Mouse (Mus musculus) stomach, embryonic 15.5 days (tissue): ENCODE data around the gene Cenpa. TPM values are rescaled to one million over a fixed set of nuclear protein-coding genes. Genes with fewer than 3 reads are reported as not detected.

Experiments
- ATAC-seq: fragments of 200-750 bp; cut with Nextera tagmentation; 2 replicates; pipeline ENCODE4 v1.8.0; 2017; ENCODE audit warnings: low read depth, moderate number of reproducible peaks, moderate TSS enrichment; ENCODE audit not compliant: insufficient read depth, low FRiP score
- H3K27ac ChIP-seq: fragments of 300-500 bp; sonication (generic); 2 replicates; pipeline ENCODE4 v1.5.1; 2015; ENCODE audit warnings: mild to moderate bottlenecking, inconsistent platforms
- H3K27me3 ChIP-seq: fragments of 300-500 bp; sonication (generic); replicated peaks from 2 replicates; pipeline ENCODE4 v1.6.1; 2015; ENCODE audit warnings: inconsistent platforms
- H3K36me3 ChIP-seq: fragments of 300-500 bp; sonication (generic); 2 replicates; pipeline ENCODE4 v1.6.1; 2015; ENCODE audit warnings: inconsistent platforms
- H3K4me1 ChIP-seq: fragments of 300-500 bp; sonication (generic); 2 replicates; pipeline ENCODE4 v1.6.1; 2015; ENCODE audit warnings: inconsistent platforms
- H3K4me2 ChIP-seq: fragments of 300-500 bp; sonication (generic); 2 replicates; pipeline ENCODE4 v1.6.1; 2015; ENCODE audit warnings: mild to moderate bottlenecking, inconsistent platforms
- H3K4me3 ChIP-seq: fragments of 300-500 bp; sonication (generic); replicated peaks from 2 replicates; pipeline ENCODE4 v1.5.1; 2015; ENCODE audit warnings: inconsistent platforms
- H3K9ac ChIP-seq: fragments of 300-500 bp; sonication (generic); 2 replicates; pipeline ENCODE4 v1.6.1; 2015; ENCODE audit warnings: inconsistent platforms
- H3K9me3 ChIP-seq: fragments of 300-500 bp; sonication (generic); 2 replicates; pipeline ENCODE4 v1.6.1; 2016; ENCODE audit warnings: inconsistent platforms
- WGBS: fragments of 180-500 bp; shearing (Covaris S2); methylation state at CpG from one replicate; pipeline ENCODE4 v1.1.7; 2015; 5-methylcytosine and 5-hydroxymethylcytosine counted together
- polyA plus RNA-seq: library from polyadenylated mRNA; unstranded; fragments of >200 nt; fragmentation: Nextera tagmentation; extraction: Ambion mirVana; gene quantifications from 2 replicates; pipeline ENCODE4 v1.2.1, GENCODE M21; 2015

The Cenpa gene
- polyA plus RNA-seq, result 218 TPM in 2 replicates

GRCm38 (mm10) chr5:30666391-30667195 lies at the start of gene Cenpa:
Cenpa (plus strand) TSS chr5:30666777.
- ATAC-seq, result peak; percentile 96
- H3K27me3 ChIP-seq, result no peaks in the 10 kb centered on the region
- WGBS, result under 1% methylated on average over 40 of the region's 40 CpGs

DNA sequence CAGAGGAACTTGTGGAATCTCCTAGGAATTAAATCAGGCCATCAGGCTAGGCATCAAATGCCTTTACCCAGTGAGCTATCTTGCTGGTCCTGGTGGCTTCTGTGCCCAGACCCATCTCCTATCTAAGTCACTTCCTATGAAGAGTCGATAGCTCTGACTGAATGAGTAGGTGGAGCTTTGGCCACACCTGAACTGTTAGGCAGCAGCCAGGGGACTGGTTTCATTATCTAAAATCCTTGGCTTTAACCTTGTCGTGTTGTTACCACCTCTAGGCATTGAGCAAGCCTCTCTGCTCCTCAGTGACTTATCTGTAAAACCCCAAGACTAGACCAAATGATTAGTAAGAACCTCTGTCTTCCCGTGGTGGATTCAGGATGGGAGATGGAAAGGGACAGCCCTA lies 49.2 kb upstream of the Cenpa start:
- no peak for ATAC-seq
- H3K9ac ChIP-seq, result no peak overlapping the region
- H3K4me3 ChIP-seq, result no peak overlapping the region
- H3K4me2 ChIP-seq, result peak overlapping the region; percentile 14; the same call in 1 of the 2 replicates
- no peaks in the 10 kb centered on the region for H3K9me3 ChIP-seq
- H3K27ac ChIP-seq, result peak overlapping the region; percentile 57
- H3K4me1 ChIP-seq, result peaks cover 54% of the 10 kb centered on the region
- 18% methylated on average over 3 of the region's 3 CpGs for WGBS
- peaks cover 10% of the 10 kb centered on the region for H3K27me3 ChIP-seq
- H3K36me3 ChIP-seq, result no peaks in the 10 kb centered on the region

More at GRCm38 (mm10) chr5:30666391-30667195, at the start of gene Cenpa:
- peak within 1 kb of the TSS; percentile 88 for H3K4me3 ChIP-seq
- H3K9ac ChIP-seq, result peak within 1 kb of the TSS; percentile 87
- peak within 1 kb of the TSS; percentile 65 for H3K4me2 ChIP-seq
- peaks cover 6% of the 10 kb centered on the region; the same call in 1 of the 2 replicates for H3K36me3 ChIP-seq
- 0 out of 2 replicates have a peak, but pooled peaks cover 10% of the 10 kb centered on the region for H3K4me1 ChIP-seq
- no peaks in the 10 kb centered on the region for H3K9me3 ChIP-seq
- peak within 1 kb of the TSS; percentile 80 for H3K27ac ChIP-seq

DNA sequence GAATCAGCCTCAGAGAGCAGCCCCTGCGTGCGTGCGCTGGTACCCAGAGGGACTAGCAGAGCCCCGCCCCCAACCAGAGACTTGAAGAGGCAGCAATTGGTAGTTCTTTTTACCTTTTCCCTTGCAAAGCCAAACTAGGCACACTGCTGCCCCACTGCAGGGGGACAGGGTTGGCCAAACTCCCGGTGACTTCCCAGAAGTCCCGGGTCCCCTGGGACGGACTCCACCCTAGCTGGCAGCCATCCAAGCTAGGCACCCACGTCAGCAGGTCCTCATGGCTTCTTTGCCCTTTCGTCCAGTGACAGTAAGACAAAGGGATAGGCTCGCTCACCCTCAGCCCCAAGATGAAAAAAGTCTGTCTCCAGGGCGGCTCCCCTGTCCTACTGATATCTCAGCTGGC lies 48.7 kb upstream of the Cenpa start:
- Histone ChIP-seq H3K27me3 (peaks cover 15% of the 10 kb centered on the region), H3K9ac (no peak overlapping the region), H3K27ac (peak overlapping the region; percentile 57), H3K4me1 (peaks cover 56% of the 10 kb centered on the region), H3K4me2 (peak overlapping the region; percentile 14; the same call in 1 of the 2 replicates), H3K4me3 (no peak overlapping the region), H3K9me3 (no peaks in the 10 kb centered on the region), H3K36me3 (no peaks in the 10 kb centered on the region)
- no peak for ATAC-seq
- WGBS, result 25% methylated on average over 11 of the region's 11 CpGs

DNA sequence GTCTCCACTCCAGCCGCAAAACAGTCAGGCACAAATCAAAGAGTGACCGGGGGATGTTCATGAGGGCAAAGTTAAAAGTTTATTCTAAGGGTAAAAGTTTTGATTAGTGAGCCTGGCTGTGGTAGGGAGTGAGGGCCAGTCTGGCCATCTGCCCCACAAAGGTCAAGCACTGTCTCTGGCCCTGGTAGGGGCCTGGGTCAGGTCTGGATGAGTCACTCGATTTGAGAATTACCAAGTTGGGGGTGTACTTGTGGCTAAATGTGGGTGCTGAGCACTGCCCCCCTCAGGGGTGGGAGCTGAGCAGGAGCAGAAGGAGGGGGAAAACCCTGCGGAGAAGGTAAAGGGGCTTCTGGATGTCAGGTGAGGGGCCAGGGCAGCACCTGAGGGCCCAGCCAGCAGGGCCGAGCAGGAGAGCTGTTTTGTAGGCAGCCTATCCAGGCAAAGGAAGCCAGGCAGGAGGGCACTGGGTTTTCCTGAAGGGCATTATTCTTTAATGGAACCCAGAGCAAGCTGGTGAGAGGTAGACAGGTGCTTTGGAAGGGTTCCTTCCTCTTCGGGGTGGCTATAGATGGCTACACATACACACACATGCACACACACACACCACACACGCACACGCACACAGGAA lies 48.1 kb upstream of the Cenpa start:
- Histone ChIP-seq H3K4me1 (peaks cover 57% of the 10 kb centered on the region), H3K36me3 (no peaks in the 10 kb centered on the region), H3K4me3 (no peak overlapping the region), H3K27ac (no peak overlapping the region), H3K9ac (no peak overlapping the region), H3K27me3 (peaks cover 16% of the 10 kb centered on the region), H3K4me2 (no peak overlapping the region), H3K9me3 (no peaks in the 10 kb centered on the region)
- 68% methylated on average over 8 of the region's 8 CpGs for WGBS
- no peak for ATAC-seq

GRCm38 (mm10) chr5:30619211-30619610 lies 47.4 kb upstream of the Cenpa start:
- Histone ChIP-seq H3K9me3 (no peaks in the 10 kb centered on the region), H3K4me3 (no peak overlapping the region), H3K27me3 (peaks cover 16% of the 10 kb centered on the region), H3K27ac (no peak overlapping the region), H3K9ac (no peak overlapping the region), H3K36me3 (no peaks in the 10 kb centered on the region), H3K4me1 (peaks cover 50% of the 10 kb centered on the region), H3K4me2 (no peak overlapping the region)
- WGBS, result 78% methylated on average over 2 of the region's 2 CpGs
- no peak for ATAC-seq

DNA sequence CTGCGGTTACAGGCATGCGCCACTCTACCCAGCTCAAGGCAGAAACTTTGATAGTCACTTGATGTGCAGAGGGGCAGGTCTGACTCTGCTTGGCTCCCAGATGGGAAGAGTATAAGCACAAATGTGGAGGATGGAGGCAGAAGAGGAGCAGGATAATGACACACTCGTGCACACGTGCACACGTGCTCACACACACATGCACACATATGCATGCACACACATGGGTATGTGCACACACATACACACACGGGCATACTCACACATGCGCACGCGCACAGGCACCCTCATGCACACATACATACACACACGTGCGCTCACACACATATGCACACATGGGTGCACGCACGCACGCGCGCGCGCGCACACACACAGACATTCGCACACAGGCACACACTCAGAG lies 46.0 kb upstream of the Cenpa start:
- Histone ChIP-seq H3K9me3 (no peaks in the 10 kb centered on the region), H3K27me3 (peaks cover 16% of the 10 kb centered on the region), H3K36me3 (no peaks in the 10 kb centered on the region), H3K4me3 (no peak overlapping the region), H3K27ac (no peak overlapping the region), H3K4me1 (peaks cover 37% of the 10 kb centered on the region), H3K4me2 (no peak overlapping the region), H3K9ac (no peak overlapping the region)
- no peak for ATAC-seq
- WGBS, result 96% methylated on average over 20 of the region's 20 CpGs

DNA sequence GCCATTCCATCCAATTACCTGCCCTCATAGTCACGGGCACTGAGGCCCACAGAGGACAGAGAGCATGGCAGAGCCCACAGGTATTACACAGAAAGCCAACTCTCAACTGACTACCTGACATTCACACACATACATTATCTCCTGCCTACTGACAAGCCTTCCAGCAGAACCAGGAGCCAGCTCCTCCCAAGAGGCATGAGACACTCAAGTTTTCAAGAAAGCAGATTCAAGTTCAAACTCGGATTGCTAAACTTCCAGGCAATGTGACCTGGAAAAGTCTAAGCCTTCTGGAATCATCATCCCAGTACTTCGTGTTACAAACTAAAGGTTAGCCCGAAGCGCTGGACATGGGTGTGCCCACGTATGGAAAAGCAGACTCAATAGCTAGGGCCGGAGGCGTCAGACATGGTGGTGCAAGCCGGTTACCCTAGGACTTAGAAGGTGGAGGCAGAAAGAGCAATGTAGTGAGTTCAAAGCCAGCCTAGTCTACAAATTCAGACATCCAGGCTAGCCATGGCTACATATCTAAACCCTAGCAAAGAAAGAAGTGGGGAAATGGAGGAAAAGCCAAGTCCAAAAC lies 45.3 kb upstream of the Cenpa start:
- Histone ChIP-seq H3K4me3 (no peak overlapping the region), H3K4me2 (no peak overlapping the region; the same call in 1 of the 2 replicates)
- WGBS, result 89% methylated on average over 9 of the region's 9 CpGs

DNA sequence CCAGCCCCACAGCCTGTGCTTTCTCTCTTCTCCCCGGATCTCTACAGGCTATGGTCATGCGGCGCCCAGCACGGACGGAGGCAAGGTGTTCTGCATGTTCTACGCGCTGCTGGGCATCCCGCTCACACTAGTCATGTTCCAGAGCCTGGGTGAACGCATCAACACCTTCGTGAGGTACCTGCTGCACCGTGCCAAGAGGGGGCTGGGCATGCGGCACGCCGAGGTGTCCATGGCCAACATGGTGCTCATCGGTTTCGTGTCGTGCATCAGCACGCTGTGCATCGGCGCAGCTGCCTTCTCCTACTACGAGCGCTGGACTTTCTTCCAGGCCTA lies 44.8 kb upstream of the Cenpa start:
- 55% methylated on average over 22 of the region's 22 CpGs for WGBS
- peak overlapping the region; percentile 84 for H3K4me2 ChIP-seq
- H3K4me3 ChIP-seq, result peak overlapping the region; percentile 33; the same call in 1 of the 2 replicates
- peaks cover 16% of the 10 kb centered on the region for H3K27me3 ChIP-seq
- no peak overlapping the region for H3K27ac ChIP-seq
- H3K9me3 ChIP-seq, result no peaks in the 10 kb centered on the region
- no peaks in the 10 kb centered on the region for H3K36me3 ChIP-seq
- peaks cover 26% of the 10 kb centered on the region for H3K4me1 ChIP-seq
- ATAC-seq, result no peak
- H3K9ac ChIP-seq, result no peak overlapping the region

More for the DNA sequence above, 45.3 kb upstream of the Cenpa start:
- no peak overlapping the region for H3K9ac ChIP-seq
- peaks cover 16% of the 10 kb centered on the region for H3K27me3 ChIP-seq
- ATAC-seq, result no peak
- H3K4me1 ChIP-seq, result peaks cover 31% of the 10 kb centered on the region
- H3K27ac ChIP-seq, result no peak overlapping the region
- H3K9me3 ChIP-seq, result no peaks in the 10 kb centered on the region
- no peaks in the 10 kb centered on the region for H3K36me3 ChIP-seq

GRCm38 (mm10) chr5:30622177-30622840 lies 44.3 kb upstream of the Cenpa start:
- Histone ChIP-seq H3K9ac (0 out of 2 replicates have a peak overlapping the region, but pooled peaks have one; percentile 9), H3K4me2 (peak overlapping the region; percentile 84), H3K36me3 (no peaks in the 10 kb centered on the region), H3K9me3 (no peaks in the 10 kb centered on the region), H3K4me3 (peak overlapping the region; percentile 33), H3K27me3 (peaks cover 16% of the 10 kb centered on the region), H3K4me1 (peaks cover 23% of the 10 kb centered on the region), H3K27ac (no peak overlapping the region)
- 9% methylated on average over 69 of the region's 69 CpGs for WGBS
- ATAC-seq, result peak; percentile 48; the same call in 1 of the 2 replicates

- no peak for ATAC-seq
- Histone ChIP-seq H3K4me2 (peak overlapping the region; percentile 84), H3K9me3 (no peaks in the 10 kb centered on the region), H3K36me3 (no peaks in the 10 kb centered on the region), H3K27me3 (peaks cover 16% of the 10 kb centered on the region), H3K9ac (0 out of 2 replicates have a peak overlapping the region, but pooled peaks have one; percentile 9), H3K4me1 (peaks cover 21% of the 10 kb centered on the region), H3K27ac (no peak overlapping the region), H3K4me3 (peak overlapping the region; percentile 33)
- WGBS, result 18% methylated on average over 7 of the region's 10 CpGs
Measured at GRCm38 (mm10) chr5:30622841-30623185, 43.8 kb upstream of the Cenpa start.

GRCm38 (mm10) chr5:30623380-30623779 lies 43.2 kb upstream of the Cenpa start:
- H3K4me1 ChIP-seq, result peaks cover 16% of the 10 kb centered on the region
- no peak overlapping the region for H3K4me3 ChIP-seq
- H3K4me2 ChIP-seq, result peak overlapping the region; percentile 84; the same call in 1 of the 2 replicates
- no peaks in the 10 kb centered on the region for H3K36me3 ChIP-seq
- 76% methylated on average over 2 of the region's 2 CpGs for WGBS
- H3K27ac ChIP-seq, result no peak overlapping the region
- H3K9me3 ChIP-seq, result no peaks in the 10 kb centered on the region
- no peak for ATAC-seq
- no peak overlapping the region for H3K9ac ChIP-seq
- H3K27me3 ChIP-seq, result peaks cover 16% of the 10 kb centered on the region
